Comparison of ENCODE assay signal across 23 mouse cellular contexts in the genomic region with DNA sequence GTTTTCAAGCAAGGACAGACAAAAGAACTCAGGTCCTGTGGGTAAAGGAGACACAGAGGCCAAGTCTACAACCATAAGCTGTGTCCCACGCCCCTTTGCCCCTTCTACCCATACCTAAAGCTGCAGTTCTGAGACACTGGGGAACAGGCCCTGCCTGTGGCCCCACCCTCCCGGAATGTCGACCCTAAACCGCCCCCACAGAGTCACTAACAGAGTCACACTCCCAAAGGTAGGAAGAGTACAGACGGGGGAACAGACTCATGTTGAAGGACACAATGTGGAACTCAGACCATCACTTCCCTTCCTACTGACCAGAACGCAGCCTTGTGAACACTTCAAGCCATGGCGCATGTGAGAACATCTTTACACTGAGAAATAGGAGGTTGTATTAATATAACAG.
"Had no signal": no experiment of that assay in that cellular context is flagged by ENCODE, and none has a peak within 500 bp of the region (broad histone marks: within the 10 kb centered on the region; RNA-seq: fewer than 3 reads in every experiment).

No protein-coding gene starts in this region.

- H3K4me3 ChIP-seq: layer of hippocampus, adult 2 months; limb, embryonic 13.5 days; liver, embryonic 12.5 days; liver, embryonic 15.5 days; lung, embryonic 15.5 days; midbrain, embryonic 13.5 days; neural tube, embryonic 12.5 days; neural tube, embryonic 15.5 days; stomach, embryonic 15.5 days had no signal

- H3K4me2 ChIP-seq: limb, embryonic 13.5 days; liver, embryonic 12.5 days; liver, embryonic 15.5 days; lung, embryonic 15.5 days; midbrain, embryonic 13.5 days; neural tube, embryonic 12.5 days; neural tube, embryonic 15.5 days; stomach, embryonic 15.5 days had no signal

- ATAC-seq: intestine, postnatal 0 days; liver, embryonic 12.5 days; midbrain, embryonic 13.5 days had no signal

- H3K27ac ChIP-seq: kidney, postnatal 0 days; layer of hippocampus, adult 2 months; limb, embryonic 13.5 days; liver, embryonic 12.5 days; liver, embryonic 15.5 days; lung, embryonic 15.5 days; midbrain, embryonic 13.5 days; neural tube, embryonic 12.5 days; neural tube, embryonic 15.5 days; stomach, embryonic 15.5 days had no signal

- H3K9me3 ChIP-seq: limb, embryonic 13.5 days; liver, embryonic 12.5 days; liver, embryonic 15.5 days; lung, embryonic 15.5 days; midbrain, embryonic 13.5 days; neural tube, embryonic 12.5 days; neural tube, embryonic 15.5 days; stomach, embryonic 15.5 days had no signal

- H3K36me3 ChIP-seq: limb, embryonic 13.5 days; liver, embryonic 12.5 days; liver, embryonic 15.5 days; lung, embryonic 15.5 days; midbrain, embryonic 13.5 days; neural tube, embryonic 12.5 days; neural tube, embryonic 15.5 days; stomach, embryonic 15.5 days had no signal

- H3K27me3 ChIP-seq: limb, embryonic 13.5 days; liver, embryonic 12.5 days; liver, embryonic 15.5 days; lung, embryonic 15.5 days; midbrain, embryonic 13.5 days; neural tube, embryonic 12.5 days; neural tube, embryonic 15.5 days; stomach, embryonic 15.5 days had no signal

- H3K9ac ChIP-seq: limb, embryonic 13.5 days; liver, embryonic 12.5 days; liver, embryonic 15.5 days; lung, embryonic 15.5 days; midbrain, embryonic 13.5 days; neural tube, embryonic 12.5 days; neural tube, embryonic 15.5 days; stomach, embryonic 15.5 days had no signal

- DNase-seq: kidney, adult 2 months; kidney, postnatal 25 days; layer of hippocampus, adult 9-11 months; left cerebral cortex, postnatal 4 days; liver; lung, adult 18-20 months; lung, postnatal 10 days; lung, postnatal 4 days; right cerebral cortex, adult 18-20 months; right cerebral cortex, postnatal 25 days; spleen, adult 18-20 months; thymus, postnatal 25 days had no signal

- H3K4me1 ChIP-seq: liver, embryonic 12.5 days; liver, embryonic 15.5 days had no signal
